Mouse (Mus musculus) erythroblast, embryonic 14.5 days (primary cell): Measurements from ENCODE around the gene Ndufaf3. TPM values are rescaled to one million over a fixed set of nuclear protein-coding genes. Genes with fewer than 3 reads are reported as not detected.
A peak's percentile ranks its signal among the peaks of the same experiment; 100 is the strongest.

ENCODE experiments used
- H3K27me3 ChIP-seq: 2 replicates; pipeline ENCODE4 v1.6.1; 2012; ENCODE audit warnings: inconsistent platforms; ENCODE audit not compliant: control insufficient read depth
- H3K36me3 ChIP-seq: 2 replicates; pipeline ENCODE4 v1.6.1; 2012; ENCODE audit warnings: mild to moderate bottlenecking, inconsistent platforms; ENCODE audit not compliant: control insufficient read depth
- H3K4me1 ChIP-seq: 2 replicates; pipeline ENCODE4 v1.6.1; 2012; ENCODE audit warnings: inconsistent platforms; ENCODE audit not compliant: control insufficient read depth
- H3K4me3 ChIP-seq: replicated peaks from 2 replicates; pipeline ENCODE3; 2012; ENCODE audit warnings: moderate library complexity, mild to moderate bottlenecking, inconsistent platforms
- H3K9me3 ChIP-seq: 2 replicates; pipeline ENCODE4 v1.6.1; 2012; ENCODE audit warnings: low read length, inconsistent platforms, mixed read lengths; ENCODE audit not compliant: control insufficient read depth
- GATA1 ChIP-seq: IDR thresholded peaks from 2 replicates; pipeline ENCODE4 v1.6.1; 2012; ENCODE audit warnings: low read length, inconsistent platforms, mixed read lengths
- TAL1 ChIP-seq: IDR thresholded peaks from 3 replicates; pipeline ENCODE4 v1.6.1; 2012; ENCODE audit warnings: low read length, inconsistent platforms, mixed read lengths
- polyA plus RNA-seq: library from polyadenylated mRNA; stranded (reverse); fragments of >175 nt; gene quantifications from 2 replicates; pipeline ENCODE4 v1.2.3, GENCODE M21; 2012

Gene Ndufaf3
- polyA plus RNA-seq, 1 experiment, result 1.1 TPM

GRCm38 (mm10) chr9:108594354-108594753, 27.1 kb upstream of the Ndufaf3 start:
- Histone ChIP-seq H3K9me3 (no peaks in the 10 kb centered on the region), H3K4me1 (peaks cover 18% of the 10 kb centered on the region), H3K27me3 (peaks cover 14% of the 10 kb centered on the region), H3K36me3 (no peaks in the 10 kb centered on the region), H3K4me3 (no peak overlapping the region)
- no peak for TF ChIP-seq GATA1
- TF ChIP-seq TAL1, result no peak

- Histone ChIP-seq H3K4me3 (no peak overlapping the region), H3K27me3 (no peaks in the 10 kb centered on the region; the same call in 1 of the 2 replicates), H3K36me3 (no peaks in the 10 kb centered on the region), H3K9me3 (no peaks in the 10 kb centered on the region), H3K4me1 (peaks cover 14% of the 10 kb centered on the region)
- no peak for TF ChIP-seq TAL1
Observed at GRCm38 (mm10) chr9:108591462-108591861, 24.2 kb upstream of the Ndufaf3 start.

GRCm38 (mm10) chr9:108589229-108589628, 22.0 kb upstream of the Ndufaf3 start:
- TF ChIP-seq TAL1, result no peak
- Histone ChIP-seq H3K4me1 (peaks cover 9% of the 10 kb centered on the region), H3K36me3 (no peaks in the 10 kb centered on the region), H3K27me3 (no peaks in the 10 kb centered on the region), H3K4me3 (no peak overlapping the region), H3K9me3 (no peaks in the 10 kb centered on the region)

- no peaks in the 10 kb centered on the region for H3K9me3 ChIP-seq
- TF ChIP-seq TAL1, result no peak
- no peak for TF ChIP-seq GATA1
- no peak overlapping the region for H3K4me3 ChIP-seq
- no peaks in the 10 kb centered on the region for H3K36me3 ChIP-seq
- peaks cover 9% of the 10 kb centered on the region for H3K4me1 ChIP-seq
- no peaks in the 10 kb centered on the region for H3K27me3 ChIP-seq
Observed at GRCm38 (mm10) chr9:108587571-108588180, 20.4 kb upstream of the Ndufaf3 start.

GRCm38 (mm10) chr9:108579344-108579690, 12.1 kb upstream of the Ndufaf3 start:
- Histone ChIP-seq H3K4me1 (peaks cover 33% of the 10 kb centered on the region), H3K9me3 (no peaks in the 10 kb centered on the region), H3K4me3 (peak overlapping the region; percentile 79), H3K27me3 (no peaks in the 10 kb centered on the region), H3K36me3 (peaks cover 24% of the 10 kb centered on the region)
- TF ChIP-seq TAL1 (no peak), GATA1 (no peak)

- Histone ChIP-seq H3K36me3 (peaks cover 30% of the 10 kb centered on the region), H3K9me3 (no peaks in the 10 kb centered on the region), H3K4me1 (peaks cover 38% of the 10 kb centered on the region), H3K27me3 (no peaks in the 10 kb centered on the region), H3K4me3 (peak within 1 kb of the TSS; percentile 79)
- TF ChIP-seq TAL1 (no peak), GATA1 (no peak)
Observed at GRCm38 (mm10) chr9:108578545-108579343, 11.5 kb upstream of the Ndufaf3 start, which contains the start of gene Wdr6. TSS of gene Wdr6 (minus strand) at chr9:108578739.

GRCm38 (mm10) chr9:108577934-108578544, 10.8 kb upstream of the Ndufaf3 start:
- peaks cover 39% of the 10 kb centered on the region for H3K4me1 ChIP-seq
- no peaks in the 10 kb centered on the region for H3K9me3 ChIP-seq
- TF ChIP-seq TAL1 (no peak), GATA1 (no peak)
- H3K4me3 ChIP-seq, result peak overlapping the region; percentile 79
- H3K27me3 ChIP-seq, result no peaks in the 10 kb centered on the region
- peaks cover 37% of the 10 kb centered on the region for H3K36me3 ChIP-seq

- Histone ChIP-seq H3K36me3 (peaks cover 47% of the 10 kb centered on the region), H3K4me1 (peaks cover 39% of the 10 kb centered on the region), H3K9me3 (no peaks in the 10 kb centered on the region), H3K4me3 (no peak overlapping the region), H3K27me3 (no peaks in the 10 kb centered on the region)
- TF ChIP-seq TAL1, result no peak
- TF ChIP-seq GATA1, result no peak
Observed at GRCm38 (mm10) chr9:108577025-108577424, 9.8 kb upstream of the Ndufaf3 start.
